Mouse (Mus musculus) gastrocnemius, adult 2 months (tissue): ENCODE measurements around the gene Lhfp. TPM values are rescaled to one million over a fixed set of nuclear protein-coding genes. Genes with fewer than 3 reads are reported as not detected.

Experiments used
- DNase-seq: peaks from one replicate; pipeline ENCODE4 v3.0.0; 2022
- H3K27ac ChIP-seq: fragments of 200-600 bp; 2 replicates; pipeline ENCODE4 v1.8.1; 2022; ENCODE audit warnings: mild to moderate bottlenecking
- H3K4me3 ChIP-seq: fragments of 200-600 bp; 2 replicates; pipeline ENCODE4 v1.8.1; 2022; ENCODE audit warnings: mild to moderate bottlenecking, moderate library complexity
- CTCF ChIP-seq: fragments of 200-600 bp; IDR thresholded peaks from 2 replicates; pipeline ENCODE4 v1.8.1; 2022; ENCODE audit warnings: antibody characterized with exemption, mild to moderate bottlenecking, moderate library complexity
- intact Hi-C: fragments of 180-260 bp; cut with DNase I; formaldehyde crosslinking; loops from one replicate; pipeline ENCODE4 v1.15.1; 2025
- total RNA-seq, 2 experiments: library from RNA; stranded (reverse); gene quantifications; 2 replicates each; pipeline ENCODE4 v1.2.3; 2021

Lhfp gene
- total RNA-seq, 2 experiments from 2014 or later: 10.0 to 16.6 TPM

DNA sequence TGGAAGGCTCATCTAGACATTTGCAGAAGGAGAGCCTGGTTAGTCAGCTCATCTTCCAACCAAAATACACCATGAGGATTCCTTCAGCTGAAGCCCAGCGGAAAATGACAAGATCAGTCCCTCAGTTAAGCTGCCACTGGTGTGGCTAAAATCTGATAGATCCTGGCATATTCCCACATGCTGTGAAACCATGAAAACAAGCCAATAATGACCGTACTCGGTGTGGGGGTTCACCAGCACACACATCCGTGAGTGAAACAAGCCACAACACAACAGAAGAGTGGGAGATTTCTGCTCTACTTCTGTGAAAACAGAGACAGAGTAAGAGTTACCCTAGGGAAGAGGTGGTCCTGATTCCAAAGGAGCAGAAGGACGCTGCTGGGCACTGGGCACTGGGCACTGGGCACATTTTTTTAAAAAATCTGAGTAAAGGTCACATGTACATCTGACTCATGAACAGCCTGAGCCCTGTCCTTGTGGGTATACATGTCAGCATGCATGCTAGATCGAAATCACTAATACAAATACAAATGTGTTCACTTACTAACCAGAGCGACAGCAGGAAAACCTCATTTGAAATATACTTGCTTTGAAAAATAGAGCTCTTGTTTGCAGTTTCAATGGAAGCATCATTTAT, 163.1 kb downstream of the Lhfp start:
- Histone ChIP-seq H3K27ac (peak overlapping the region; percentile 71), H3K4me3 (no peak overlapping the region)
- DNase-seq: no peak
- no peak for TF ChIP-seq CTCF
- intact Hi-C loops: no loop called here

- H3K4me3 ChIP-seq: no peak overlapping the region
- no peak for TF ChIP-seq CTCF
- intact Hi-C loops: no loop called here
- no peak overlapping the region for H3K27ac ChIP-seq
- DNase-seq: no peak
Observed at GRCm38 (mm10) chr3:53204985-53205365, 163.6 kb downstream of the Lhfp start.

DNA sequence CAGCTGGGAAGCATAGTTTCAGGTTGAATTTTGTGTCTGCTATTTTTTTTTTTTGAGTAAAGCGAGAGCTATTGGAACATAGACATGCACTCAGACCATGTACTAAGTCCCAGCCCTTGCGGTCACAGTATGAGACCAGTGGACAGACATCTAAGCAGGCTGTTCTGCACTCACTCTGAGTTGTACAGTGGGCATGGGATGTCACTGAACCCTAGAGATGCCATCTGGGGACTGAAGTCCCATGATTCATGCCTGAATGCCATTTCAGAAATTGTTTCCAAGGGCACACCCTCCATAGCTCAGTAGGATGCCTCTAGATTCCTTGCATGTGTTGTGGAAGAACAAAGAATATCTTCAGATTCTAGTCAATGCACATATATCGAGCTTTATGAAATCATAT, 164.4 kb downstream of the Lhfp start:
- Histone ChIP-seq H3K4me3 (no peak overlapping the region), H3K27ac (no peak overlapping the region)
- no peak for TF ChIP-seq CTCF
- intact Hi-C loops: no loop called here
- DNase-seq: no peak

DNA sequence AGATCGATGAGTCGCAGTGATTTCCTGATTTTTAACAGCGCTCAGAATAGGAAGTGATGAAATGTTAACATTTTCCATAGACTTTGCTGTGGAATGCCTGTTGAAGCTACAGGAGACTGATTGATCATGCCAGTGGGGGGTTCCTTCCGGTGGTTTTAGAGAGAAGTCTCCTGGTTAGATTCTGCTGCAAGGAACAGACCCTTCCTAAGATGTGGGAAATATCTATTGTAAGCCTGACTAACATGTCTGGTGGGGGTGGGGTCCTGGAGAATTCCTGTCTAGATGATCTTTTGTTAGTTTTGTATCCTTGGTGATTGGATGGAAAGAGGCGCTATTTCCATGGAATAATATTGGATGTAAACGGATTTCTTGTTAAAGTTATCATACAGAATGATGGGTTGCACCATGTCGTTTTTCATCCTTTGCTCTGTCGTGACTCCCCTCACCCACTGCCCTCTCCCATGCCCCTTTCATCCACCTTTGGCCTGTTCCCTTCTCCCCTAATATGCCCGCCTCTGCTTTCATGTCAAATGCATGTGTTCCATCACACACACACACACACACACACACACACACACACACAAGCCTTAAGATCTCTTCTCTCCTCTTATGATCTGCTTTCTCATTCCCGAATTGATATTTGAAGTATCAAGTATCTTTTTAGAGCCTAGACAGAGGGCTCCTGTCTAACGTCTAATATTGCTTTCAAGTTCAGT, 165.3 kb downstream of the Lhfp start:
- no peak for DNase-seq
- Histone ChIP-seq H3K27ac (peak overlapping the region; percentile 40), H3K4me3 (no peak overlapping the region)
- TF ChIP-seq CTCF: no peak
- intact Hi-C loops: no loop called here

DNA sequence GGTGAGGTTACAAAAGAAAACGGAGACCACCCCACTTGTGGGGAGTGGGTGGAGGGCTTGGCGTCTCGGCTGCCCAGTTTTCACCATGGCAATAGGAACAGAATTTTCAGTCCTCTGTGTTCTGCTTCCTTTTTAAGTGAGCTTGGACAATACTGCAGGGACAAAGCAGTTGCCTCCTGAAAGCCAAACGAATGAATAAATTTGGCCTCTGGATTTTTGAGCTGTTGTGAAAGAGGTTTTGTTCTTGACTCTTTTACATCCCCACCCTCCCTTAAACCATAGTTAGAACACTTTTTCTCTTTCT, 165.8 kb downstream of the Lhfp start:
- no peak overlapping the region for H3K4me3 ChIP-seq
- H3K27ac ChIP-seq: peak overlapping the region; percentile 20
- no peak for DNase-seq
- TF ChIP-seq CTCF: no peak
- intact Hi-C loops: no loop called here

DNA sequence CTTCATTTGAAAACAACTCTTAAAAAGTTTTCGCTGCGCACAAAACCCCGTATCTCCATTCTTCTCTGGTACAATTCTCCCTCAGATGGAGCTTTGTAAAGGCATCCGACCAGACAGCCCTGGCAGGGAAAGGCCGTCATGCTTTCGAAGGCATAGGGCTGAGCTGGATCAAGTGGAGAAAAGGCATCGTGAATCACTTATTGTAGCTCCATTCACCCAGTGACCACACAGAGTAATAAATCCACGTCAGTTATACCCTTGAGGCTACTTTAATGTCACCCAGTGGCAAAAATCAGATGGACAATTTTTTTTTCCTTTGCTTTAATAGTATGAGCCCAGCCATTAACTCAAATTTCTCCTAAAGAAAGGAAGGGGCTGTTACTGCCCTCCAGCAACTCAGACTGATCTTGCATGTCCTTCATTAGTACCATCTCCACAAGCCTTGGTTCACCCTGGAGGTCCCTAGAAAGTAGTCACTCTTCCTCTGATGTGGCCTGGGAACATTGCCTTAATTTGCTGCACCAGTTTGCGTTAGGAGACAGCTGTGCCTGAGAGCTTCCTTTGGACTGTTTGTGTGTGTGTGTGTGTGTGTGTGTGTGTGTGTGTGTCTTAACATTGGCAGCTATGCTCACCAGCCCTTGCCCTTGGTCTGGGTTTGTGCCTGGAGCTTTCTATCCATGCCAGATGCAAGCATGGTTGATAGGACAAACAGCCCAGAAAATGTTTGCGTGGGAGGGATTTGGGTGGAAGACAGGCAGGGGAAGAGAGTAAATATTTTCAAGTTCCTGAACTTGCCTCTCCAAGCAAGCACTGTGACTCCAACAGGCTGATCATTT, 169.6 kb downstream of the Lhfp start:
- intact Hi-C loops: no loop called here
- no peak for TF ChIP-seq CTCF
- DNase-seq: peak; percentile 62
- H3K4me3 ChIP-seq: no peak overlapping the region; the same call in 1 of the 2 replicates
- H3K27ac ChIP-seq: peak overlapping the region; percentile 71

DNA sequence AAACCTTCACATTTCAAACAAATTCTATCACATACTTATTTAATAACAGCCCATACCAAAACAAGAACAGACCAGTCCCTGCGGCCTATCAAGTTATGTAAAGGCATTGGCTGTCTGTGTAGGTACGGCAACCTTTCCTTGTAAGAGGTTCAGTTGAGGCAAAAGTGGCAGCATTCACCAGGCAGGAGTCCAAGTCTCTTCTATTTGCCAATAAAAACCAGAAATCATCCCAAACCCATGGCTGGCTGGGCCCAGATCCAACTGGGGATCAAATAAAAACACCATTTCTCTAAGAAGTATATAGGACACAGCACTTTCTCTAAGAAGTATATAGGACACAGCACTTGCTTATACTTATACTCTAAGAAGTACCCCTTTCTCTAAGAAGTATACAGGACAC, 171.3 kb downstream of the Lhfp start:
- DNase-seq: no peak
- TF ChIP-seq CTCF: no peak
- no peak overlapping the region for H3K4me3 ChIP-seq
- intact Hi-C loops: no loop called here
- peak overlapping the region; percentile 71 for H3K27ac ChIP-seq

DNA sequence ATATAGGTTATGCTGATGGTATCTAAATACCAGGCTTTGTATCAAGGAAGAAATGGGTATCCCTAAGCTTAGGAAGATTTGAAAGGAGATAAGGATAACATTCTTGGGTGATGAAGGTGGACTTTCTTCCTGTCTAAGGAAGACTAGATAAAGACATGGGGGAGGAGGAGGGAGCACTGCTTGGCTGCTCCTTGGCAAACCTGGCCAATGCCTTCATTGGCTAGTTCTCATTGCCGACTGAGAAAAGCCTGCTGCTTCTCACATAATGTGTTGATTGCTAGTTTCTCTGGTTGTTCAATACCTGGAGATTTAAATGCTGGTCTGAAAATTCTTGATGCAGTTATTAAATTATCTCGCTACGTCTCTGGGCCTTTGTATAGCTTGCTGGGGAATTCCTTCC, 172.0 kb downstream of the Lhfp start:
- Histone ChIP-seq H3K27ac (peak overlapping the region; percentile 28; the same call in 1 of the 2 replicates), H3K4me3 (no peak overlapping the region)
- DNase-seq: no peak
- intact Hi-C loops: no loop called here
- TF ChIP-seq CTCF: no peak

DNA sequence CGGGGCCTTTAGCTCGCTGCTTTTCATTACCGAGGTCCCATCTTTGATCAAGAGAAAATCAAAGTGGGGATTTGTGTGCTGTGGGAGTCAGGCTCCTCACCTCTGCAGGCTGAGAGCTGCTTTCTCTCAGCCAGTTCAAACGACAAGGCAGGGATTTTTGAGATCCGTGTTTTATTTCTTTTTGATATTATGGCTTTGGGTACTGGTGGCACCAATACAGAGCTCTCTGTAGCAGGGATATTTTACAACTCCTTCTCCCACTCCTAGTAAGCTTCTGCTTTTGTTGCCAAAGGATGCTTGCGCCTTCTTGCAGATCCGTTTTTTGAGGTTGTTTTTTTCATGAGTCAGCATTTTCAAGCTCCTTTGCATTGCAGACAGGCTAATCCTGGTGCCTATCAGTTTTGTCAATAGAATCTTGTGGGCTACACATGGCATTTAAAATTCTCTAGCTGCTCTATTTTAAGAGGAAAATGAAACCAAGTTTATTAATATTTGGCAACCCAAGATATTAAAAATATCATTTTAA, 172.5 kb downstream of the Lhfp start:
- no peak overlapping the region for H3K27ac ChIP-seq
- DNase-seq: no peak
- no peak overlapping the region for H3K4me3 ChIP-seq
- no peak for TF ChIP-seq CTCF
- intact Hi-C loops: no loop called here

DNA sequence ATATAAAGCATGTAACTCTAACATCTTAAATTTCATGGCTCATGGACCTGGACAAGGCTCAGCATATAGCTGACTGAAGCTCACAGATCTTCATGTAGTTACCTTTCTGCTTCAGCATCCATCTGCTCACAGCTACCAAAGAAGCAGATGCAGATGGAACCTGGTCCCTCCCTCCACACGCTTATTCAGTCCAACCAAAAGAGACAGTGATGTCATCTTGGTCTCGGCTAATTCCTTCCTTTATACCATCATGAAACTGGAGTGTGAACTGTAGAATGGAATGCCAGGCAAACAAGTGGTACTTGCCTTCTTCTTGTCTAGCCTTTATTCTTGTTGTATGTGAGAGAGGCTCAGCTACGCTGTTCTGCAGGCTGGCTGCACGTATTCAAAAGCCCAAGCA, 173.1 kb downstream of the Lhfp start:
- intact Hi-C loops: no loop called here
- no peak for DNase-seq
- Histone ChIP-seq H3K27ac (no peak overlapping the region), H3K4me3 (no peak overlapping the region)
- TF ChIP-seq CTCF: no peak

DNA sequence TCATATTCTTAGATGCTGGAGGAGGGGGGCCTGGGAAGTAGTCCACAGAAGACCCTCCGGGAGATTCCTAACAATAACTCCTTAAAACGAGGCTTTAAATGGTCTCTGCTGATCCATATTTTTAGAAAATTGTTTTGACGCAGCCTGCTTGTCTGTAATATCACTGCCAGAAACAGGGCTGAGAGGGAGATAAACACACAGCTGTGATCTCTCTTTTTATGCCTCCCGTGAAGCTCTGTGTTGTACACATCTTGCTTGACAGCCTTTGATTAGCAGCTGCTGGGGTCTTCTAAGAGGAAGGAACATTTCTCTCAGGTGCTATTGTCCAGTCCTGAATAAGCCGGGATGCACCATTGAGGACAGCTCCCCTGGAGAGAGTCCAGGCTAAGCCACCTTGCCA, 176.4 kb downstream of the Lhfp start:
- no peak for DNase-seq
- Histone ChIP-seq H3K27ac (0 out of 2 replicates have a peak overlapping the region, but pooled peaks have one; percentile 24), H3K4me3 (no peak overlapping the region)
- intact Hi-C loops: no loop called here
- no peak for TF ChIP-seq CTCF

- H3K27ac ChIP-seq: peak overlapping the region; percentile 72
- intact Hi-C loops: no loop called here
- no peak overlapping the region for H3K4me3 ChIP-seq
- TF ChIP-seq CTCF: no peak
- peak; percentile 43 for DNase-seq
Observed at GRCm38 (mm10) chr3:53221531-53222272, 180.4 kb downstream of the Lhfp start.
